Mouse (Mus musculus) intestine, postnatal 0 days (tissue): ENCODE results near the gene Nceh1. TPM values are rescaled to one million over a fixed set of nuclear protein-coding genes. Genes with fewer than 3 reads are reported as not detected.

ENCODE experiments used
- ATAC-seq: fragments of 200-750 bp; cut with Nextera tagmentation; 2 replicates; pipeline ENCODE4 v1.8.0; 2017; ENCODE audit warnings: mild to moderate bottlenecking, moderate TSS enrichment, moderate library complexity
- H3K27ac ChIP-seq: fragments of 300-500 bp; sonication (generic); 2 replicates; pipeline ENCODE4 v1.5.1; 2014; ENCODE audit warnings: mild to moderate bottlenecking, low read depth, low read length, moderate library complexity
- H3K27me3 ChIP-seq: fragments of 300-500 bp; sonication (generic); replicated peaks from 2 replicates; pipeline ENCODE4 v1.6.1; 2014; ENCODE audit warnings: low read length, mixed read lengths; ENCODE audit not compliant: control insufficient read depth, insufficient read depth
- H3K36me3 ChIP-seq: fragments of 300-500 bp; sonication (generic); 2 replicates; pipeline ENCODE4 v1.6.1; 2014; ENCODE audit warnings: mild to moderate bottlenecking, moderate library complexity; ENCODE audit not compliant: control insufficient read depth, insufficient read depth
- H3K4me1 ChIP-seq: fragments of 300-500 bp; sonication (generic); replicated peaks from 2 replicates; pipeline ENCODE4 v1.6.1; 2014; ENCODE audit warnings: antibody characterized with exemption, low read length, mixed read lengths; ENCODE audit not compliant: control insufficient read depth, insufficient read depth
- H3K4me2 ChIP-seq: fragments of 300-500 bp; sonication (generic); replicated peaks from 2 replicates; pipeline ENCODE4 v1.6.1; 2014; ENCODE audit warnings: low read depth, mild to moderate bottlenecking, moderate library complexity
- H3K4me3 ChIP-seq: fragments of 300-500 bp; sonication (generic); 2 replicates; pipeline ENCODE4 v1.5.1; 2014; ENCODE audit warnings: low read depth, low read length
- H3K9ac ChIP-seq: fragments of 300-500 bp; sonication (generic); 2 replicates; pipeline ENCODE4 v1.6.1; 2014; ENCODE audit warnings: mild to moderate bottlenecking, low read depth, low read length
- H3K9me3 ChIP-seq: fragments of 300-500 bp; sonication (generic); 2 replicates; pipeline ENCODE4 v1.6.1; 2016; ENCODE audit warnings: mixed run types; ENCODE audit not compliant: control insufficient read depth
- CTCF ChIP-seq: sonication (generic); IDR thresholded peaks from 2 replicates; pipeline ENCODE4 v1.5.1; 2016; ENCODE audit warnings: low read depth, mild to moderate bottlenecking, control low read depth, antibody characterized with exemption, moderate library complexity
- WGBS: fragments of 180-500 bp; shearing (Covaris S2); extraction: QIAGEN DNeasy Blood & Tissue Kit; methylation state at CpG from one replicate; pipeline ENCODE4 v1.1.7; 2014; 5-methylcytosine and 5-hydroxymethylcytosine counted together
- polyA plus RNA-seq: library from polyadenylated mRNA; unstranded; fragments of >200 nt; fragmentation: Nextera tagmentation; extraction: Ambion mirVana; gene quantifications from 2 replicates; pipeline ENCODE4 v1.2.1, GENCODE M21; 2015

Nceh1 gene
- polyA plus RNA-seq, 1 experiment from 2014 or later = 15.0 TPM

DNA sequence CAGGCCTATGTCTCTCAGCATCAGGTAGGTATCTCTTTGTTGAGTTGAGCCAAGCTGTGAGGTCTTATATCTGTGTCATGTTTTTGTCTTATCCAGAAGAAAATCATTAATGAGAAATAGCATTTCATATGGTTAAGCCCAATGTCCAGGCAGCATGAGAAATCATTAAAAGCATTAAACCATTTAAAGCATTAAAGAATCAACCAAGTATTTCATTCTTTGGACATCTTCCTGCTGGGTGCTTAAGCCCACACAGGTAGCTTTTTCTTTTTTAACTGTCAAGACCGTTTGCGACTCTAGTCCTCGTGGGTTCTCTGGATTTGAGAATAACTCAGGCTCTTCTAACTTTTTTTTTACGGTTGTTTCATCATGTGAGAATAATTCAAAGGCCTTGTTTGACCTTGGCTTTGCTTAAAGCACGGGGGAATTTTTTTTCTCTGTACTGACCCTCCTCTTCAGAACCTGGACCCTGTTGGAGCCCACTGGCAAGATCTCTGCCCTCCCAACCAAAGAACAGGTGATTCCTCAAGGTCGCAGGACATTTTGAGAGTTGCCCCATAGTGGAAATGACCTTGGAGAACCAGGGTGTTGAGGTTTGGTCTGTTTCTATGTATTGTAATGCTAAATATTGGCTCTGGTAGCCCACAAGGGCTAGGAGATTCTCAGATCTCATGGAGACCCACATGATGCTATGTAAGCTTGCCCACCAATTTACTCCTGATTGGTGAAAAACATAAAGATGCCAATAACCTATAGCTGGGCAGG lies 20.9 kb upstream of the Nceh1 start:
- no peak for TF ChIP-seq CTCF

DNA sequence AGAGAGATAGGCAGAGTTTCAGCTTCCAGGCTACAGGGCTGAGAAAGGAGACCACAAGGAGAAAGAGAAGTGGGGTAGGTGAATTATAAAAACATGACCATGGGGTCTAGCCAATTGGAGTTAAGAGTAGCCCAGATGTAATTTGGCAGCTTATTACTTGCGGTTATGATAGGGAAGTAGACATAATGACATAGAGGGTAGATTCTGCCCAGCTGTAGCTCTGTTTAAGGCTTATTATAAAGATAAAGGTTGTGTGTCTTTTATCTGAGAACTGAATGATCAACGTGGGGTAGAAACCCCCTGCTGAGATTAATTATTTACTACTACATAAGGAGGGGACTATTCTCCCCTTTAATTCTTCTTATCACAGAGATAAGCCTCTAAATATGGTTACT lies 20.4 kb upstream of the Nceh1 start:
- Histone ChIP-seq H3K9ac (no peak overlapping the region), H3K36me3 (no peaks in the 10 kb centered on the region), H3K4me1 (no peaks in the 10 kb centered on the region; the same call in 1 of the 2 replicates), H3K9me3 (no peaks in the 10 kb centered on the region), H3K27me3 (no peaks in the 10 kb centered on the region), H3K27ac (no peak overlapping the region), H3K4me2 (no peak overlapping the region), H3K4me3 (no peak overlapping the region)
- 31% methylated on average over 2 of the region's 2 CpGs for WGBS
- no peak for TF ChIP-seq CTCF
- no peak for ATAC-seq

More for the DNA sequence above, 20.9 kb upstream of the Nceh1 start:
- Histone ChIP-seq H3K9me3 (no peaks in the 10 kb centered on the region), H3K36me3 (no peaks in the 10 kb centered on the region), H3K4me1 (no peaks in the 10 kb centered on the region; the same call in 1 of the 2 replicates), H3K4me3 (no peak overlapping the region), H3K9ac (no peak overlapping the region), H3K27ac (no peak overlapping the region), H3K27me3 (no peaks in the 10 kb centered on the region), H3K4me2 (no peak overlapping the region)
- 59% methylated on average over 6 of the region's 6 CpGs for WGBS
- ATAC-seq = no peak

DNA sequence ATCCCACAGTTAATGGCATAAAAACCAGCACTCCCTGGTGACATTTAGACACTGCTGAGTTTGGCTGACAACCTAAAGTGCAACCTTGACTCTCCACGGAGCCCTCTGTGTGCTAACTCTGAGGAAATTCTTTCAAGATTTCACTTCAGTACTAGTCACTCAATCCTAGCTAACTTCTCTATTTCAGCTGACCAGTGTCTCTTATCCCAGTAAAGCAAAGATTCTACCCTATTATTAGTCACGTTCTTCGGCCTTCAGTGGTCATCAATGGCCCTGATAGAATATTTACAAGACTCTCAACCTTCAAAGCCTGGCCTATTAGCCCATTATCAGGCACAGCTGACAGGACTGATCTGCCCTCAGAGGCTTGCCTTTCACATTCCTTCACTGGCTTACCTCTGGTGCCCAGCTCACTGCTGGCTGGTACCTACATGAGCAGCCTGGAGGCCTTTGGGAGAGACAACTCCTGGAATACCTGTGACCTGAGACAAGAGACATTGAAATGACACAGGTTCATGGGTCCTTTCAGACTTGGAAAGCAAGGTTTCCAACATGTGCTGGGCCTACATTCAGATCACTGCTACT lies 17.2 kb upstream of the Nceh1 start:
- no peak overlapping the region for H3K4me2 ChIP-seq
- no peaks in the 10 kb centered on the region for H3K27me3 ChIP-seq
- TF ChIP-seq CTCF = no peak
- H3K9me3 ChIP-seq = no peaks in the 10 kb centered on the region
- no peak overlapping the region for H3K4me3 ChIP-seq
- H3K9ac ChIP-seq = no peak overlapping the region
- ATAC-seq = no peak
- no peaks in the 10 kb centered on the region; the same call in 1 of the 2 replicates for H3K4me1 ChIP-seq
- WGBS = 86% methylated on average over 3 of the region's 3 CpGs
- H3K36me3 ChIP-seq = no peaks in the 10 kb centered on the region
- no peak overlapping the region for H3K27ac ChIP-seq

DNA sequence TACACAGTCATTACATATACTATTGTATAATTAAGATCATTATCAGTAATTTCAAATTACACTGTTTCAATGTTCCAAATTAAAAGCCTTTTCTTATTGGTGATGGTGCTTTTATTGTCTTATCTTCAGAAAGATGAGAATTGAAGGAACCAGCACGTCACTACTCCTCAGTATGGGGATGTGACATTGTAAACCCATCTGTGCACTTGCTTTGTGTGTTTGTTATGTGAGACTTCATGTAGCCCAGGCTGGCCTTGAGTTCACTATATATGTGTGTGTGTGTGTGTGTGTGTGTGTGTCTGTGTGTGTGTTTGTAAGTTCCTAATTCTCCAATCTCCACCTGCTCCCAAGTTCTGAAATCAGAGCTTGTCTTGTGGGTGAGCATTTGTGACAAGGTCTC lies 12.5 kb upstream of the Nceh1 start:
- no peak for ATAC-seq
- H3K27me3 ChIP-seq = no peaks in the 10 kb centered on the region
- WGBS = 52% methylated on average over 1 of the region's 1 CpGs
- no peak overlapping the region for H3K4me2 ChIP-seq
- no peak overlapping the region for H3K4me3 ChIP-seq
- no peak overlapping the region for H3K9ac ChIP-seq
- no peaks in the 10 kb centered on the region for H3K4me1 ChIP-seq
- no peaks in the 10 kb centered on the region for H3K9me3 ChIP-seq
- TF ChIP-seq CTCF = no peak
- no peaks in the 10 kb centered on the region for H3K36me3 ChIP-seq
- no peak overlapping the region for H3K27ac ChIP-seq

DNA sequence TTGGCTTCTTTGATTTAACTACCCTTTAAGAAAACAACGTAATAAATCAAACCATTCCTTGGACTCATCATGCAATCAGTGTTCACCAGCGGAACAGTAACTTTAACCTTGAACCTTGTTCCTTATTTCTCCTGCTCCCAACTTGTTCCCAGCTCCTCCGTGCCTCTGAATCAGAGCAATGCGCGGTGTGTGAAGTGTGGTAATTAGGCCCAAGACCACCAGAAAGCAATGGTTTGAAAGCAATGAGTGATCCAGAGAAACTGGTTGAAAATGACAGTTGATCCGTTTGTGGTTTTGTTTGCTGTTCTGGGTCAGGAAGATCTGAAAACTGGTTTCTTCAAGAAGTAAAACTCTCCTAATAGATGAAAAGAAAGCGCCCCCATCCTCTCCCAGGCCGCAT lies 3.1 kb upstream of the Nceh1 start:
- H3K9me3 ChIP-seq = no peaks in the 10 kb centered on the region
- 0 out of 2 replicates have a peak, but pooled peaks cover 8% of the 10 kb centered on the region for H3K4me1 ChIP-seq
- no peak overlapping the region for H3K27ac ChIP-seq
- H3K9ac ChIP-seq = no peak overlapping the region
- no peak for ATAC-seq
- H3K36me3 ChIP-seq = no peaks in the 10 kb centered on the region
- TF ChIP-seq CTCF = no peak
- H3K4me2 ChIP-seq = no peak overlapping the region
- no peak overlapping the region for H3K4me3 ChIP-seq
- H3K27me3 ChIP-seq = no peaks in the 10 kb centered on the region
- WGBS = 65% methylated on average over 8 of the region's 8 CpGs

DNA sequence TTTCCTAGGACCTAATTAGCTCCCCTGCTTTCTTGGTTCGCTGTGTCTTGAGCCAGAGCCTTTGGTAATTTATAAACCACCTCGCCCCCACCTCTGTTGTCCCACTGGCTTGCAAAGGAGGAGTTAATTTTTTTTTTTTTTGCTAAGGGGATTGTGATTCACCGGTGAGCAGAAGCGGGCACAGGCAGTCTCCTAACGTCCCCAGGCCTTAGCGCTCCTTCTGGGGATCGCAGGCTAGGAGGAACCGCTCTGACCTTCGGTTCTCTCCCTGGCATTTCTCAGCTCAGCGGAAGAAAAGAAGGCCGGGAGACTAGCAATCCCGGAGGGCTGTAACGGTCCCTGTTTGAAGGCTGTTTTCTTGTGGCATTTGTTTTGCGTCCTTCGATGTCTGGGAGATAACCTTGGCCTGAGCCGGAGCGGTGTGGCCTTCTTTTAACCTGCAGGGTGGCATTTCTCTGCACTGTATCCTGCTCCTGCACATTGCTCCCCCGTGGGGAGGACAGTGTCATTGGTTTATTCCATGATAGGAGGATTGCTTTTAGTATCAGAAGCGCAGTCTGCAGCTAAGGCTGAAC lies 923 bp downstream of the Nceh1 start:
- 0 out of 2 replicates have a peak, but pooled peaks have one; percentile 6 for ATAC-seq
- peak overlapping the region; percentile 53; the same call in 1 of the 2 replicates for H3K9ac ChIP-seq
- no peaks in the 10 kb centered on the region for H3K9me3 ChIP-seq
- H3K4me2 ChIP-seq = peak overlapping the region; percentile 94
- WGBS = 10% methylated on average over 19 of the region's 19 CpGs
- 0 out of 2 replicates have a peak, but pooled peaks cover 8% of the 10 kb centered on the region for H3K4me1 ChIP-seq
- H3K27me3 ChIP-seq = no peaks in the 10 kb centered on the region
- no peak overlapping the region for H3K27ac ChIP-seq
- no peaks in the 10 kb centered on the region for H3K36me3 ChIP-seq
- H3K4me3 ChIP-seq = peak overlapping the region; percentile 55
- TF ChIP-seq CTCF = peak; percentile 18; the same call in 1 of the 2 replicates
